Mouse (Mus musculus): ENCODE measurements around the gene Gm5926. TPM values are rescaled to one million over a fixed set of nuclear protein-coding genes. Genes with fewer than 3 reads are reported as not detected.

The Gm5926 gene
- total RNA-seq (2023; ENCODE audit: inconsistent age) = not detected in 4 replicates

DNA sequence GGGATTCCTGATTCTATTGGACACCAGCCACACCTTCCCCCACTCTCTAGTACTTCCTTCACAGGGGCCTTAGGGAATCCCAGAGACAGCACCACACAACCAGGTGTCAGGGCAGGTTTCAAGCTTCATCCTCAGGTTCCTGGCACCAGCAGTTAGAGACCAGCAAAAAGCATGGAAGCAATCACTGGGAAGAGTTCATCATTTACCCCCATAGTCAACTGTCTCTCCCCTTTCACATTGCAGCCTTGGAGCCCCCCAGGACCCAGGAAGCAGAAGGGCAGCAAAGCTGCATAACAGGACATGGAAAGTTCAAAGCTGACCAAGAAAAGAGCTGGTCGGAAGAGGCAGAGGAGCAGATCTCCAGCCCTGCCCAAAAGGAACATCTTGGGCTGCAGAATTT is at the start of gene Gm5926:
Gene Gm5926, plus strand, starts transcription at position 301 of the 400 bp plus-strand sequence.

Other genes starting within 250 kb of the Gm5926 start
- gene Btbd35f1, start 90.7 kb upstream of the Gm5926 start, total RNA-seq (2023; ENCODE audit: inconsistent age) = not detected in 4 replicates
- not detected in 4 replicates for gene Btbd35f21, start 75.4 kb downstream of the Gm5926 start, total RNA-seq (2023; ENCODE audit: inconsistent age)
- gene Btbd35f30, start 243.9 kb downstream of the Gm5926 start, total RNA-seq (2023; ENCODE audit: inconsistent age) = not detected in 4 replicates